Mouse (Mus musculus): Measurements from ENCODE around the gene Gm47985. TPM values are rescaled to one million over a fixed set of nuclear protein-coding genes. Genes with fewer than 3 reads are reported as not detected.

Gm47985 gene
- total and polyA plus RNA-seq, 3 experiments = not detected

GRCm38 (mm10) chr1:151166031-151166430 lies 16.3 kb upstream of the Gm47985 start:
- Histone ChIP-seq H3K27ac (ENCODE audit: insufficient read depth, low read depth) (no peak overlapping the region), H3K9ac (ENCODE audit: insufficient read depth, low read depth) (no peak overlapping the region), H3K4me1 (ENCODE audit: control insufficient read depth in 1 of 2, insufficient read depth in 2 of 2) (no peaks in the 10 kb centered on the region; a peak in 2 of 4 replicates), H3K27me3 (replicated peaks) (no peaks in the 10 kb centered on the region), H3K79me2 (replicated peaks; ENCODE audit: control insufficient read depth, extremely low read depth, insufficient read depth, poor library complexity, severe bottlenecking) (no peaks in the 10 kb centered on the region), H3K4me2 (ENCODE audit: insufficient read depth, low read depth, poor library complexity, severe bottlenecking) (no peak overlapping the region), H3K36me3 (replicated peaks in 1 of 2; ENCODE audit: control insufficient read depth in 1 of 2, insufficient read depth in 1 of 2, low read length in 1 of 2) (no peaks in the 10 kb centered on the region), H3K4me3 (replicated peaks in 1 of 3; ENCODE audit: low read depth in 2 of 3, low read length in 2 of 3, poor library complexity in 1 of 3) (no peak overlapping the region), H3K9me3 (replicated peaks; ENCODE audit: low read length) (no peaks in the 10 kb centered on the region)
- in situ Hi-C loops (cut with MboI; ENCODE audit: low pct_ligation_motif_present, low pct_unique_long_range_greater_than_20kb, low sequenced_read_pairs) = no loop called here
- no peak for DNase-seq (ENCODE audit: extremely low read depth)
- TF ChIP-seq MEF2A (IDR thresholded peaks at IDR 0.05; ENCODE audit: borderline replicate concordance, low read depth, low read length) (no peak), ELF1 (IDR thresholded peaks at IDR 0.05; ENCODE audit: low read depth, low read length) (no peak), MAX (IDR thresholded peaks at IDR 0.05; ENCODE audit: low read length) (no peak), MXI1 (IDR thresholded peaks at IDR 0.05; ENCODE audit: low read depth, low read length) (no peak), NELFE (IDR thresholded peaks at IDR 0.05; ENCODE audit: low read depth, low read length) (no peak), USF1 (IDR thresholded peaks at IDR 0.05; ENCODE audit: low read depth, low read length) (no peak), HCFC1 (IDR thresholded peaks at IDR 0.05; ENCODE audit: low read depth, low read length) (no peak), ZKSCAN1 (IDR thresholded peaks at IDR 0.05; ENCODE audit: borderline replicate concordance, low read depth, low read length) (no peak), TCF12 (IDR thresholded peaks at IDR 0.05; ENCODE audit: low read depth, low read length) (no peak), KAT2A (IDR thresholded peaks at IDR 0.05; ENCODE audit: insufficient replicate concordance, low read length) (no peak), E2F4 (IDR thresholded peaks at IDR 0.05; ENCODE audit: insufficient replicate concordance, low read depth, low read length) (no peak)
- dilution Hi-C loops (cut with MboI; ENCODE audit: extremely low pct_ligation_motif_present, extremely low pct_unique_long_range_greater_than_20kb, low sequenced_read_pairs) = no loop called here

GRCm38 (mm10) chr1:151167297-151168047 lies 14.9 kb upstream of the Gm47985 start:
- no peaks in the 10 kb centered on the region; a peak in 2 of 4 replicates for H3K4me1 ChIP-seq (ENCODE audit: control insufficient read depth in 1 of 2, insufficient read depth in 2 of 2)
- in situ Hi-C loops (cut with MboI; ENCODE audit: low pct_ligation_motif_present, low pct_unique_long_range_greater_than_20kb, low sequenced_read_pairs) = no loop called here
- H3K27me3 ChIP-seq (replicated peaks) = no peaks in the 10 kb centered on the region
- H3K4me2 ChIP-seq (ENCODE audit: insufficient read depth, low read depth, poor library complexity, severe bottlenecking) = no peak overlapping the region
- no peak for TF ChIP-seq JUN (IDR thresholded peaks at IDR 0.05; ENCODE audit: insufficient read depth, low read depth, low read length)
- no peak for TF ChIP-seq IRF4 (IDR thresholded peaks at IDR 0.05; ENCODE audit: low read depth, low read length)
- TF ChIP-seq ZKSCAN1 (IDR thresholded peaks at IDR 0.05; ENCODE audit: borderline replicate concordance, low read depth, low read length) = no peak
- TF ChIP-seq CTCF (conservative IDR thresholded peaks at IDR 0.05 in 1 of 2, IDR thresholded peaks at IDR 0.05 in 1 of 2; ENCODE audit: low read depth in 2 of 2, low read length in 2 of 2) = no peak
- no peak for TF ChIP-seq KAT2A (IDR thresholded peaks at IDR 0.05; ENCODE audit: insufficient replicate concordance, low read length)
- no peak for TF ChIP-seq ZC3H11A (IDR thresholded peaks at IDR 0.05; ENCODE audit: low read depth, low read length)
- no peak for TF ChIP-seq MAZ (IDR thresholded peaks at IDR 0.05; ENCODE audit: low read depth, low read length)
- no peak for TF ChIP-seq CHD1 (IDR thresholded peaks at IDR 0.05; ENCODE audit: low read depth, low read length)
- TF ChIP-seq PAX5 (IDR thresholded peaks at IDR 0.05; ENCODE audit: low read length) = no peak
- no peak for TF ChIP-seq ZNF384 (IDR thresholded peaks at IDR 0.05; ENCODE audit: low read depth, low read length)
- TF ChIP-seq CHD2 (IDR thresholded peaks at IDR 0.05; ENCODE audit: low read length) = no peak
- TF ChIP-seq MAX (IDR thresholded peaks at IDR 0.05; ENCODE audit: low read length) = no peak
- H3K27ac ChIP-seq (ENCODE audit: insufficient read depth, low read depth) = no peak overlapping the region
- no peaks in the 10 kb centered on the region for H3K9me3 ChIP-seq (replicated peaks; ENCODE audit: low read length)
- H3K79me2 ChIP-seq (replicated peaks; ENCODE audit: control insufficient read depth, extremely low read depth, insufficient read depth, poor library complexity, severe bottlenecking) = no peaks in the 10 kb centered on the region
- H3K36me3 ChIP-seq (replicated peaks in 1 of 2; ENCODE audit: control insufficient read depth in 1 of 2, insufficient read depth in 1 of 2, low read length in 1 of 2) = no peaks in the 10 kb centered on the region
- dilution Hi-C loops (cut with MboI; ENCODE audit: extremely low pct_ligation_motif_present, extremely low pct_unique_long_range_greater_than_20kb, low sequenced_read_pairs) = no loop called here
- no peak overlapping the region for H3K4me3 ChIP-seq (replicated peaks in 1 of 3; ENCODE audit: low read depth in 2 of 3, low read length in 2 of 3, poor library complexity in 1 of 3)
- no peak overlapping the region for H3K9ac ChIP-seq (ENCODE audit: insufficient read depth, low read depth)
- no peak for DNase-seq (ENCODE audit: extremely low read depth)
